Mouse (Mus musculus): ENCODE measurements around the gene Sema4c.
"Not testable (repeated sequence)": the region's sequence is repeated elsewhere in the genome, so short reads cannot be mapped to it uniquely, and the experiment has no call there.

The Sema4c gene

DNA sequence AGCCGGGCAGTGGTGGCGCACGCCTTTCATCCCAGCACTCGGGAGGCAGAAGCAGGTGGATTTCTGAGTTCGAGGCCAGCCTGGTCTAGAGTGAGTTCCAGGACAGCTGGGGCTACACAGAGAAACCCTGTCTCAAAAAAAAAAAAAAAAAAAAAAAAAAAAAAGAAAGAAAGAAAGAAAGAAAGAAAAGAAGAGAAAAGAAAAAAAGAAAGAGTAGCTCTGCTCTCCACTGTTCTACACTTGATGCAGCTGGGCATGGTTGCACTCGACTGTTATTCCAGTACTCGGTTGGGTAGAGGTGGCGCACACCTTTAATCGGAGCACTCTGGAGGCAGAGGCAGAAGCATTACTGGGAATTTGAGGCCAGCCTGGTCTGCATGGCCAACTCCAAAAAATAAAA, 21.4 kb downstream of the Sema4c start, which contains the start of gene Ankrd23:
TSS of gene Ankrd23 (minus strand) at position 101 of the 400 bp plus-strand sequence.
- DNase-seq (ENCODE audit: extremely low spot score, low read depth, low spot score) = not testable (repeated sequence)

- no peak for DNase-seq (ENCODE audit: extremely low spot score, low read depth, low spot score)
Observed at GRCm38 (mm10) chr1:36536397-36536728, 21.8 kb downstream of the Sema4c start.

GRCm38 (mm10) chr1:36535477-36536396, 22.4 kb downstream of the Sema4c start:
- no peak for DNase-seq (ENCODE audit: extremely low spot score, low read depth, low spot score)

DNA sequence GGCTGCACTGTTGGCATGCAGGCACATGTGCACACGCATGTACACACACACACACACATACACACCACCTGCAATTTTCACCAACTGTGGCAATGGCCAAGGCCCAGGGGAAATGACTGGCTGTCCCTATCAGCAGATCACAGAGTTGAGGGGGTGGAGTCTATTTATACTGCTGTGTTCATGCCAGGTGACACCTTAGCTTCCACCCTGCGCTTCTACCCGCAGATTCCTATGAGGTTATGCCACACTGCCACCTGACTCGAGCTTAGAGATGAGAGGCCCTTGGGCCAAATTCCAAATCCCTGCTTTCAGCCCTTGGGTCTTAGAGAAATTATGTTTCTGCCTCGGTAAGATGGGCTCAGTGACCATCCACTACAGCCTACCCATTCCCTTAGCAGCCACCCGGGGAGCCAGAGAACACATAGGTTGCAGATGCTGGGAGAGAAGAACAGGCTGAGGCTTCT, 23.5 kb downstream of the Sema4c start:
- no peak for DNase-seq (ENCODE audit: extremely low spot score, low read depth, low spot score)

DNA sequence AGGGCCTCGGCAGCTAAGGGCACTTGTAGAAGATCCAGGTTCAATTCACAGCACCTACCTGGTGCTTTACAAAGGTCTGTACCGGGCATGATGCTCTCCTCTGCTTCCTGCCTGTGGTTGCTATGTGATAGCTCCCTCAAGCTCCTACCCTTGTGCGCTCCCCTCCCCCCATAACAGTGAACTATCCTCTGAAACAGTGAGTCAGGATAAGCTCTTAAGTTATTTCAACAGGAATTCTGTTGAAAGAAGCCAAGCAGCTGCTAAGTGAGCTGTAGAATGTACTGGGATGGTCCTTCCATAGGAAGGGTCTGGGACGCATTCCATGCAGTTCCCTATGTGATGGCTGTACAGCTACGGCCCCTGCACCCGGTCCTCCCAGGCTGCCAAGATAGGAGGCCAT, 24.6 kb downstream of the Sema4c start:
- DNase-seq (ENCODE audit: extremely low spot score, low read depth, low spot score) = no peak

- no peak for DNase-seq (ENCODE audit: extremely low spot score, low read depth, low spot score)
Observed at GRCm38 (mm10) chr1:36531461-36531860, 26.7 kb downstream of the Sema4c start.

- DNase-seq (ENCODE audit: extremely low spot score, low read depth, low spot score) = no peak
Observed at GRCm38 (mm10) chr1:36530962-36531361, 27.2 kb downstream of the Sema4c start.

DNA sequence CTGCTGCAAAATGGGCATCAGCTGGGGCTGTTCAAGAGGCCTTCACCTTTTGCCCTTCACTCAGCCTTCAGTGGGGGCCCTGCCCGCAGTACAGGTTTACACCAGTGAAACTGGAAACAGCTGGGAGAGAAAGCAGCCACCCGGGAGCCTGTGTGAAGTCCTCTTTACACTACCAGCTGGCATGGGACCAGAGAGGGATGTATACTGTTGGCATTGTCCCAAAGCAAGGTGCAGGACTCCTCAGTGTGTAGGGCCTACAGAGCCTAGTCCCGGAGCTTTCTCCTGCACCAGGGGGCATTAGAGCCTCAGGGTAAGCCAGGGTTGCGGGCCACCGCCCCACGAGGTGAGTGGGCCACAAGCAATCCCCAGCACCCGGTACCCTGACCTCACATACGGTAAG, 27.7 kb downstream of the Sema4c start:
- no peak for DNase-seq (ENCODE audit: extremely low spot score, low read depth, low spot score)

DNA sequence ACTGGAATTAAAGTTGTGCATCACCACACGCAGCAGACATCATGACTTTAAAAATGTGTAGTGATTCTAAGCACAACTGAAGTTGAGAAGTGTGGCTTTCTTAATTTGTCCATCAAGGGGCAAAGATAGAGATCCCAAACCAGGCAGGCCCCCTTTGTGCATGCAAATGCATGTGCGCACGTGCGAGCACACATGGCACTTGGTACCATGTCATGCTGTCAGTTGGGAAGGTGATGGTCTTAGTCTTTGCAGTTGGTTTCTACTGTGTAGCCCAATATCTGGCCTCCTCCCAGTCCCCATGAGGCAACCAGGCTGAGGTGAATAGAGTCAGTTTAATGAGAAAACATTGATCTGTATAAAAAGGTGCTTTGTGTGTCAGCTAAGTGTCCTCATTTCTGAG, 28.3 kb downstream of the Sema4c start:
- no peak for DNase-seq (ENCODE audit: extremely low spot score, low read depth, low spot score)

DNA sequence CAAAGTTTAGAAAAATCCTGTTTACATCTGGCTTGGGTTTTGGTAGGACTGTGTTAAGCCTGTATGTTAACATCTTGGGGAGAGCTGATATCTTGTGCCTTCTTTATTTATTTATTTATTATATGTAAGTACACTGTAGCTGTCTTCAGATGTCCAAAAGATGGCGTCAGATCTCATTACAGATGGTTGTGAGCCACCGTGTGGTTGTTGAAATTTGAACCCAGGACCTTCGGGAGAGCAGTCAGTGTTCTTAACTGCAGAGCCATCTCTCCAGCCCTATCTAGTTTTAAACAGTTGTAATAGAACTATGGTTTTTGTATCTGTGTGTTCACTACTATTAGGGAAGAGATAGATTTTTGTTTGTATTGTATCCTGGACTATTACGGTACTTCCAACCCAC, 28.9 kb downstream of the Sema4c start:
- no peak for DNase-seq (ENCODE audit: extremely low spot score, low read depth, low spot score)

DNA sequence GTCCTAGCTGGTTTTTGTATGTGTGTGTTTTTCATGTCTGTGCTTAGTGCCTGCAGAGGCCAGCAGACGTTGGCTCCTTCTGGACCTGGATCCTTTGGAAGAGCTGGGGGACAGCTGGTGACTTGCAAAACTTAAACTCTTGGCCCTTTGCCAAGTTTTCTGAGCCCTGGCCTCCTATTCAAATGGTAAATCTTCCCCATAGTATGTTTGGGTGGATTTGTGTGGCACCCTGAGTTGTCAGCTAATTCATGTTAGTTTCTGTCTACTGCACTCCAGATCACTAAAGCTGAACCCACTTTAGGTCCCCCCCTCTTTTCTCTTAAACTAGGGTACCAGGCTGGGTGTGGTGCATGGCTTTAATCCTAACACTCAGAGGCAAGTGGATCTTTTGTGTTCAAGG, 29.8 kb downstream of the Sema4c start:
- no peak for DNase-seq (ENCODE audit: extremely low spot score, low read depth, low spot score)

DNA sequence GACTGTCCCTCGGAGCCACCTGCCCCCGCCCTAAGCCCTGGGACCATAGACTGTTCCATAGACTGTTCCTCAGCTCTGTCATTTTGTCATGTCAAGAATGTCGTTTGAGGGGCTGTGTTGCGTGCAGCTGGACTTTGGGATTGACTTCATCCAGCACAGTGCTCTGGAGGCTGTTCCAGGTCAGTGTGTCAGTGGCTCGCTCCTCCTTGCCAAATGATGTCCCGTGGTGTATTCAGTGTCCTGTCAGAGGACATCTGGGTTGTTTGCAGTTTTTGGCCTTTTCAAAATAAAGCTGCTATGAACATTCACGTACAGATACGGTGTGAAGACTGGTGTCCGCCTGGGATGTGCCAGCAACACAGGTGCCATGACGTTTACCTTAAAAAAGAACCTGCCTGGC, 31.2 kb downstream of the Sema4c start:
- no peak for DNase-seq (ENCODE audit: extremely low spot score, low read depth, low spot score)

DNA sequence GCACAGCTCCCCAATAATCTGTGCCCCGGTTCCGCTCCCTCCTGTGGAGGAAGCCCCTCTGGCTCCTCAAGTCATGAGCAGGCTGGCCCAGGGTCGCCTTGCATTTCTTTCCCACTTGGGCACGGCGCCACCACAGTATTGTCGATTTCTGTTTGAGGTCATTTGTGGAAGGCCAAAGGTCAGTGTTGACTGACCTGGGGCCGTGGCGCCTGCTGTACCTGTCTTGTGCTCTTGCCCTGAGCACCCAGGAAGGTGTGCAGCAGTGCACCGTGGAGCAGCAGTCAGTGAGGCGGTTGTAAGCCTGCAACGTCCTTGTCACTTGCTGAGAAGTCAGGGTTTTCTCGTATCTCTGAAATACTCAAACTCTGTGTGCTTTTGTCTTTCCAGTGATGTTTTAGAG, 32.4 kb downstream of the Sema4c start:
- no peak for DNase-seq (ENCODE audit: extremely low spot score, low read depth, low spot score)

DNA sequence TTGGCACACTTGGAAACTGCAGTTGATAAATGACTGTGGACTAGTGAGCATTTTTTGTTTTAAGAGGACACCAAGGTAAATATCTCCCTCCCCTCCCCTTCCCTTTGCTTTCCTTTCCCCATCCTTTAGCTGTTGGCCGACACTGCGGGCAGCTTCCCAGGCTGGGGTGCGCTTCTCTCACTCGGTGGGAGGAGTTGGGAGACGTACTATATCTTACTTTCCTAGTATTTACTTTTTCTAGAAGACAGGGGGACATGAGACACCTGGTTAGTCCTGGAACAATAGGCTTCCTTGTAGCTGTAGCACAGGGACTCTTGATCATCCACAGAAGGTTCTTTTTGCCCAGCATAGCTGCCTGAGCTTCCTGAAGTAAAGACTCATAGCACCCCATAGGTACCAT, 34.1 kb downstream of the Sema4c start:
- DNase-seq (ENCODE audit: extremely low spot score, low read depth, low spot score) = no peak

DNA sequence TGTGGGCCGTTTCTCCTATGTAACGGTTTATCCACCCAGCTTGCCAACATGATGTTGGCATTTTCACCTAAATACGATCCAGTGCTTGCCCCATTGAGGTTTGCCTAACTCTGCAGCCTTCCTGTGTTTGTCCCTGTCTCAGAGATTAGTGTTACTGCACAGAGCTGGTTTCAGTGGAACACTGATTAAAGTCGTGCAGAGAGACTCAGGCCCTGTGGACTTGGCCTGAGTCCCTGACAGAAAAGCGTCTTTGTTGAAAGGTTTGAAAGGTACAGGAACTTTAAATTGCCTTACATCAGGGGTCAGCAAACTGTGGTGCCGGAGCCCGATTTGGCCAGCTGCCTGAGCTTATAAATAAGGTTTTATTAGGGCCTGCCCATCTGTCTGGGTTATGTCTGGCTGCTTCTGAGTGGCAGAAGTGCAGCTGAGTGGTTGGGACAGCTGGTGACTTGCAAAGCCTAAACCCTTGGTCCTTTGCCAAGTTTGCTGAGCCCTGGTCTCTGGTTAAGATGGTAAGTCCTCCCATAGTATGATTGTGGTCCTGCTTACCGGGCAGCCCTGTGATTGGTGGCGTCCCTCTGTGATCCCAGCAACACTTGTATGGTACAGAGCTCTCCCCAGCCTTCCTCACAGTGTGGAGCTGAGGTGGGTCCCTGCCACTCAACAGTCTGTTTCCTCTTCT, 34.7 kb downstream of the Sema4c start:
- DNase-seq (ENCODE audit: extremely low spot score, low read depth, low spot score) = no peak

- no peak for DNase-seq (ENCODE audit: extremely low spot score, low read depth, low spot score)
Observed at GRCm38 (mm10) chr1:36522210-36522609, 35.9 kb downstream of the Sema4c start.

GRCm38 (mm10) chr1:36519626-36520025, 38.5 kb downstream of the Sema4c start:
- no peak for DNase-seq (ENCODE audit: extremely low spot score, low read depth, low spot score)

GRCm38 (mm10) chr1:36518259-36518658, 39.9 kb downstream of the Sema4c start:
- DNase-seq (ENCODE audit: extremely low spot score, low read depth, low spot score) = no peak

DNA sequence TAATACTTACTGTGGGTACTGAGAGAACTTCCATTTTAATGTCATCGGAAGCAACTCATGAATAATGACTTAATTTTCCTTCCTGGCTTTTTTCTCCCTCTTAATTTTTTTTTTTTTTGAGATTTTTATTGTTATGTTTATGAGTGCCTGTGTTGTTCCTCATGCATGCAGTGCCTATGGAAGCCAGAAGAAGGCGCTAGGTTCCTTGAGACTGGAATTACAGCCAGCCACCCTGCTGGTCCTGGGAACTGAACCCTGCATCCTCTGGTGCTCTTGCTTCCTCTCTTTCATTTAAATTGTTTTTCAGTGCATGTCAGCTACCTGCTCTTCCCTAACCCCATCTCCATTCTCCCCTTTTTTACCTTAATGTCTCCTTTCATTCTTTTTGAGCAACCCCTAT, 44.4 kb downstream of the Sema4c start:
- no peak for DNase-seq (ENCODE audit: extremely low spot score, low read depth, low spot score)

GRCm38 (mm10) chr1:36513310-36513709, 44.8 kb downstream of the Sema4c start:
- no peak for DNase-seq (ENCODE audit: extremely low spot score, low read depth, low spot score)

GRCm38 (mm10) chr1:36512966-36513280, 45.2 kb downstream of the Sema4c start:
- DNase-seq (ENCODE audit: extremely low spot score, low read depth, low spot score) = no peak

Data from hindlimb bud, embryonic 11.5 days (tissue).